Mouse (Mus musculus): ENCODE results near the gene Gm20683. TPM values are rescaled to one million over a fixed set of nuclear protein-coding genes. Genes with fewer than 3 reads are reported as not detected.
A peak's percentile ranks its signal among the peaks of the same experiment; 100 is the strongest.

The Gm20683 gene
- polyA plus RNA-seq, 1 experiment from 2014 or later = 1.9 TPM

GRCm38 (mm10) chr17:25836397-25837075 lies 5.0 kb downstream of the Gm20683 start:
- Histone ChIP-seq H3K36me3 (peaks cover 55% of the 10 kb centered on the region), H3K4me1 (peaks cover 50% of the 10 kb centered on the region), H3K9ac (peak overlapping the region; percentile 68), H3K4me3 (peak overlapping the region; percentile 42), H3K9me3 (no peaks in the 10 kb centered on the region), H3K27me3 (no peaks in the 10 kb centered on the region), H3K27ac (peak overlapping the region; percentile 33; the same call in 1 of the 2 replicates), H3K4me2 (replicated peaks) (peak overlapping the region; percentile 98)
- 24% methylated on average over 22 of the region's 23 CpGs for WGBS
- ATAC-seq (ENCODE audit: low FRiP score, low read depth) = no peak

- H3K9me3 ChIP-seq = no peaks in the 10 kb centered on the region
- peaks cover 55% of the 10 kb centered on the region for H3K36me3 ChIP-seq
- peaks cover 57% of the 10 kb centered on the region for H3K4me1 ChIP-seq
- 93% methylated on average over 16 of the region's 16 CpGs for WGBS
- H3K27ac ChIP-seq = no peak overlapping the region
- no peaks in the 10 kb centered on the region for H3K27me3 ChIP-seq
- H3K9ac ChIP-seq = 0 out of 2 replicates have a peak overlapping the region, but pooled peaks have one; percentile 68
- ATAC-seq (ENCODE audit: low FRiP score, low read depth) = no peak
- H3K4me2 ChIP-seq (replicated peaks) = peak overlapping the region; percentile 98; the same call in 1 of the 2 replicates
- peak overlapping the region; percentile 3; the same call in 1 of the 2 replicates for H3K4me3 ChIP-seq
These were observed 5.7 kb downstream of the Gm20683 start for GRCm38 (mm10) chr17:25835816-25836215.

- ATAC-seq (ENCODE audit: low FRiP score, low read depth) = no peak
- peaks cover 62% of the 10 kb centered on the region for H3K4me1 ChIP-seq
- 0 out of 2 replicates have a peak overlapping the region, but pooled peaks have one; percentile 88 for H3K4me3 ChIP-seq
- peak overlapping the region; percentile 98 for H3K4me2 ChIP-seq (replicated peaks)
- H3K27ac ChIP-seq = no peak overlapping the region
- peak overlapping the region; percentile 75; the same call in 1 of the 2 replicates for H3K9ac ChIP-seq
- H3K9me3 ChIP-seq = no peaks in the 10 kb centered on the region
- H3K36me3 ChIP-seq = peaks cover 55% of the 10 kb centered on the region
- no peaks in the 10 kb centered on the region for H3K27me3 ChIP-seq
- WGBS = 93% methylated on average over 7 of the region's 7 CpGs
These were observed 6.3 kb downstream of the Gm20683 start for GRCm38 (mm10) chr17:25835301-25835700.

- Histone ChIP-seq H3K4me2 (replicated peaks) (peak overlapping the region; percentile 98), H3K4me3 (peak overlapping the region; percentile 88), H3K9ac (peak overlapping the region; percentile 75), H3K27ac (no peak overlapping the region), H3K36me3 (peaks cover 54% of the 10 kb centered on the region), H3K9me3 (no peaks in the 10 kb centered on the region), H3K4me1 (peaks cover 68% of the 10 kb centered on the region), H3K27me3 (no peaks in the 10 kb centered on the region)
- WGBS = 87% methylated on average over 12 of the region's 12 CpGs
- ATAC-seq (ENCODE audit: low FRiP score, low read depth) = no peak
These were observed 6.9 kb downstream of the Gm20683 start for GRCm38 (mm10) chr17:25834595-25835222.

GRCm38 (mm10) chr17:25833961-25834594 lies 7.5 kb downstream of the Gm20683 start:
- H3K4me1 ChIP-seq = peaks cover 74% of the 10 kb centered on the region
- peaks cover 47% of the 10 kb centered on the region for H3K36me3 ChIP-seq
- ATAC-seq (ENCODE audit: low FRiP score, low read depth) = no peak

GRCm38 (mm10) chr17:25833291-25833663 lies 8.3 kb downstream of the Gm20683 start, which contains the start of gene Stub1:
TSS of gene Stub1 (minus strand) at chr17:25833404.
- ATAC-seq (ENCODE audit: low FRiP score, low read depth) = peak; percentile 60
- WGBS = 0% methylated on average over 24 of the region's 24 CpGs
- Histone ChIP-seq H3K9ac (peak within 1 kb of the TSS; percentile 91), H3K4me1 (peaks cover 78% of the 10 kb centered on the region), H3K27ac (peak within 1 kb of the TSS; percentile 92), H3K4me2 (replicated peaks) (peak within 1 kb of the TSS; percentile 98), H3K36me3 (peaks cover 42% of the 10 kb centered on the region), H3K4me3 (peak within 1 kb of the TSS; percentile 88), H3K9me3 (no peaks in the 10 kb centered on the region), H3K27me3 (no peaks in the 10 kb centered on the region)

More at GRCm38 (mm10) chr17:25833961-25834594, 7.5 kb downstream of the Gm20683 start:
- Histone ChIP-seq H3K4me3 (peak overlapping the region; percentile 88), H3K4me2 (replicated peaks) (peak overlapping the region; percentile 98), H3K9me3 (no peaks in the 10 kb centered on the region), H3K9ac (peak overlapping the region; percentile 75), H3K27ac (peak overlapping the region; percentile 92), H3K27me3 (no peaks in the 10 kb centered on the region)
- 41% methylated on average over 6 of the region's 6 CpGs for WGBS

- under 1% methylated on average over 77 of the region's 77 CpGs for WGBS
- no peaks in the 10 kb centered on the region for H3K27me3 ChIP-seq
- H3K9ac ChIP-seq = peak overlapping the region; percentile 91
- peaks cover 79% of the 10 kb centered on the region for H3K4me1 ChIP-seq
- ATAC-seq (ENCODE audit: low FRiP score, low read depth) = peak; percentile 90
- H3K4me3 ChIP-seq = peak overlapping the region; percentile 88
- peaks cover 38% of the 10 kb centered on the region for H3K36me3 ChIP-seq
- H3K4me2 ChIP-seq (replicated peaks) = peak overlapping the region; percentile 98
- peak overlapping the region; percentile 92 for H3K27ac ChIP-seq
- no peaks in the 10 kb centered on the region for H3K9me3 ChIP-seq
These were observed 8.9 kb downstream of the Gm20683 start for GRCm38 (mm10) chr17:25832436-25833290.

- Histone ChIP-seq H3K4me3 (peak overlapping the region; percentile 88), H3K9me3 (no peaks in the 10 kb centered on the region), H3K4me1 (peaks cover 76% of the 10 kb centered on the region), H3K27ac (peak overlapping the region; percentile 86; the same call in 1 of the 2 replicates), H3K4me2 (replicated peaks) (peak overlapping the region; percentile 98), H3K36me3 (peaks cover 45% of the 10 kb centered on the region), H3K27me3 (no peaks in the 10 kb centered on the region), H3K9ac (peak overlapping the region; percentile 91)
- 61% methylated on average over 21 of the region's 21 CpGs for WGBS
- ATAC-seq (ENCODE audit: low FRiP score, low read depth) = no peak
These were observed 9.9 kb downstream of the Gm20683 start for GRCm38 (mm10) chr17:25831451-25832281.

- Histone ChIP-seq H3K4me3 (peak overlapping the region; percentile 88), H3K4me1 (peaks cover 68% of the 10 kb centered on the region), H3K9ac (0 out of 2 replicates have a peak overlapping the region, but pooled peaks have one; percentile 91), H3K9me3 (no peaks in the 10 kb centered on the region), H3K27ac (no peak overlapping the region), H3K36me3 (peaks cover 52% of the 10 kb centered on the region), H3K4me2 (replicated peaks) (peak overlapping the region; percentile 98), H3K27me3 (no peaks in the 10 kb centered on the region)
- ATAC-seq (ENCODE audit: low FRiP score, low read depth) = no peak
- 90% methylated on average over 14 of the region's 14 CpGs for WGBS
These were observed 10.6 kb downstream of the Gm20683 start for GRCm38 (mm10) chr17:25830806-25831431.

- Histone ChIP-seq H3K4me2 (replicated peaks) (peak overlapping the region; percentile 98), H3K4me1 (peaks cover 67% of the 10 kb centered on the region), H3K27ac (no peak overlapping the region), H3K36me3 (peaks cover 53% of the 10 kb centered on the region), H3K9me3 (no peaks in the 10 kb centered on the region), H3K4me3 (peak overlapping the region; percentile 88), H3K9ac (peak overlapping the region; percentile 81; the same call in 1 of the 2 replicates), H3K27me3 (no peaks in the 10 kb centered on the region)
- ATAC-seq (ENCODE audit: low FRiP score, low read depth) = no peak
- WGBS = 85% methylated on average over 4 of the region's 4 CpGs
These were observed 11.3 kb downstream of the Gm20683 start for GRCm38 (mm10) chr17:25830200-25830753.

Data from limb, embryonic 13.5 days (tissue).